Mouse (Mus musculus): ENCODE measurements around the gene Pprc1.

The Pprc1 gene

GRCm38 (mm10) chr19:46035971-46036370, 8.7 kb upstream of the Pprc1 start:
- peak; percentile 55 for DNase-seq

GRCm38 (mm10) chr19:46036477-46037242, 8.0 kb upstream of the Pprc1 start:
- peak; percentile 35 for DNase-seq

- DNase-seq, result peak; percentile 55
Observed at GRCm38 (mm10) chr19:46037243-46037924, 7.3 kb upstream of the Pprc1 start.

GRCm38 (mm10) chr19:46037925-46038850, 6.5 kb upstream of the Pprc1 start:
- DNase-seq, result peak; percentile 71

GRCm38 (mm10) chr19:46038851-46039260, 5.8 kb upstream of the Pprc1 start:
- peak; percentile 74 for DNase-seq

DNA sequence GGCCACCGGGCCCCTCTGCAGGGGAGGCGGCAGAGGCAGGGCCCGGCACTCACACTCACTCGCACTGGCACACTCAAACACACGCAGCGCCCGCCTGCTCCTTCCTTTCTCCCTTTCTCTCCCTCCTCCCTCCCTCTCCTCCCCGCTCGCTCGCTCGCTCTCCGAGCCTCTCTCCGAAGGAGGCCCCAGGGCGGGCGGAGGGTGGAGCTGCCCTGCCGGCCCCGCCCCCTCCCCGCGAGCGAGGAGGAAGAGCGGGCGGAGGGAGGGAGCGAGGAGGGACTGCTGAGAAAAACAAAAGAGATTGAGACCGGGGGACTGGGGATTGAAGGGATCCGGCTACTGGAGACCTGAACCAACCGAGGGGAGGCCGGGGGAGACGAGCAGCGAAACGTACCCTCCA, 5.2 kb upstream of the Pprc1 start:
- peak; percentile 89 for DNase-seq

DNA sequence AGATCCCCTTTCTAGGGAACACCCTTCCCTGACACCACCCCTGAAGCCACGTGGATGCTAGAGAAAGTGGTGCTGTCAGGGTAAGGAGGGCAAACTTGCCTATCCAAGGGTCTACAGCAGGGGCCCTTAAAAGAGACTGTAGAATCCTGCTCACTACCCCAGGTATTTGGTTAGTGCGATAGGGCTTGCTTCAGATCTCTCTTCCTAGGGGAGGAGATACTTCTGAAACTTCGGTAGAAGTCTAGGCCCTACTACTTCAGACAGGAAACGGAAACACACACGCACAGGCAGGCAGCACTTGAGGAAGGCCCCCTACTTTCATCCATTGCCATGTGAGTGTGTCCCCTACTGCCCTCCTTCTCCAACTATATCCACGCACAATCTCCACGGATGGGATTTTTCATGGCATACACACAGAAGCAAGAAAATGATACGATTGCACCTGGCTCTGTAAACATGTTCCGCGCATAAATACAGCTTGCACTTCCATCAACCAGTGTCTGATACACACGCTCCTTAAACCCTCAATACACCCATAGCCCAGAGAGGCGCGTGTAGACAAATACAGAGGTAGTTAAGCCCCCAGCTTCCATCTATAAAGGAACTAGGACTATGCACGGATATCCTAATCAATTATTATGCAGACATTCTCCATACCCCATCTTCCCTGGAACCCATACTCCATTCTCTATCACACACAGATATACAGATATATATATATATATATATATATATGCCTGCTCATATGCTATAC, 4.4 kb upstream of the Pprc1 start:
- no peak for DNase-seq

- DNase-seq, result peak; percentile 52
Observed at GRCm38 (mm10) chr19:46041299-46041932, 3.3 kb upstream of the Pprc1 start.

DNA sequence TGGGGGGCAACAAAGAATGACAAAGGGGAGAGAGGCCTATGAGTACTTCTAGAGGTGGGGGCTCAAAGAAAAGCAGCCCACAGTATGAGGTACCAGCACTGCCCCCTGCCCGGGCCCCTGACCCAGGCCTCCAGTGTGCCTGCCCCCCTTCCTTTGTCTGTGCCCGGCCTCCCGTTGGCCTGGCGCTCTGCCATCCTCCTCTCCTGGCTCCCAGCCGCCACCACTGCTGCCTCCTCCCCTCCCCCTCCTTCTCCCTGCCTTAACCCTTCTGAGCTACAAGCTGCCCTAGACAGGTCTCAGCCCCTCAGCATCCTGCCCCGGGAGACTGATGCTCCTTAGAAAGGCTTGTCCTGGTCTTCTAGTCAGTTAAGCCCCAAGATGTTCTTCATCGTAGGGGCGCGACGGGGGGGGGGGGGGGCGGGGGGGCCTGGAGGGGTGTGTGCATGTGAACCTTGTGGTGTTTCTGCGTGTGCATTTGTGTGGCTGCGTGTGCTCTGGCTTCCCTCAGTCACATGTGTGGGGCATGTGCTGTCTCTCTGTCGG, 2.7 kb upstream of the Pprc1 start:
- DNase-seq, result peak; percentile 87

DNA sequence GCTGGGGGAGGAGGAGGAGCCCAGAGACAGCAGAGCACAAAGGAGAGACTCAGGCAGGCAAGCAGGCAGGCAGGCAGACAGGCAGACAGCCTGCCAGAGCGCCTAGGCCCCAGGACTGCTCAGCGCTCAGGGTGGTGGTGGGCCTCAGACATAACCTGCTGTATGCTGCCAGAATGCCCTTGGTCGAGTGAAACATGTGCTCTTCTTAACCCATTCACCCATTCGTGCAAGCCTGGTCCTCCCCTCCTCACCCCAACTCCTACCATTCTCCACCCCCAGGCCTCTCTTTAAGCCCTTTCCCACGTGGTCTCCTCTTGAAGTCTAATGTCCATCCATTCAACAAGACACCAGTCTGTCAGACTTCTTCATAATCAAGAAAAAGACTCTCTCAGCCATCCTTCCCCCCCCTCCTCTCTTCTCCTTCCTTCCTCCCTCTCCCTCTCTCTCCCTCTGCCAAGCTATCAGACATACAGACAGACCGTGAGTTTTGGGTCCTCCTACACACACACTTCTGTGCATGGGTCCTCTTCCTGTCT, 2.1 kb upstream of the Pprc1 start:
- peak; percentile 75 for DNase-seq

GRCm38 (mm10) chr19:46043380-46043779, 1.3 kb upstream of the Pprc1 start:
- DNase-seq, result peak; percentile 78

- peak; percentile 96 for DNase-seq
Observed at GRCm38 (mm10) chr19:46044993-46045695, 458 bp downstream of the Pprc1 start, which contains the start of gene Ldb1. Gene Ldb1, minus strand, starts transcription at chr19:46045214.

DNA sequence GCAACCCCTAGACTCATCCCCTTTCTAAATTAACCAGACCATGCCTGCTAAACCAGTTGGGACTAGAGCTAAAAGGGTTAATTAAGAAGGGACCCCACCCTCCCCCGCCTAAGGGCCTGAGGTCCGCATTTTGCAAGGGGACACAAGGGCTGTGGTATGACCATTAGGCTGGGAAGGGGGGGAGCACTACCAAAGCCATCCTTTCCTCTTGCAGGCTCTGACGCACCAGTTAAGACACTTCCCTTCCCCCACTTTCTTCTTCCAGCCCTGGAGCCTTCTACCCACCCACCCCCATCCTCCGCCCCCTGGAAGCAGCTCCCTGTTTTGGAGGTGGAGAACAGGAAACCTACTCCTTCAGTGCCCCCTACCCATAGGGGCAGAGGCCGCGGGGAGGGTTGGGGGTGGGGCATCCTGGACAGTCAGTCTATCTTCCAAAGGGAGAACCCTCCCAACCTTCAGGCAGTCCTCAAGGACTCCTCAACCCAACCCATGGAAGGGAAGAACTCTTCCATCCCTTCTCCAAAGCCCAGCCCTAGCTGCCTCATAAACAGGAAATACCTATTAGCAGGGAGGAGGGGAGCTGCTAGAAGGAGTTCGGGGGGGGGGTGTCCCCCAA, 1.1 kb downstream of the Pprc1 start:
- DNase-seq, result peak; percentile 85

GRCm38 (mm10) chr19:46046621-46047025, 1.9 kb downstream of the Pprc1 start:
- DNase-seq, result peak; percentile 58

DNA sequence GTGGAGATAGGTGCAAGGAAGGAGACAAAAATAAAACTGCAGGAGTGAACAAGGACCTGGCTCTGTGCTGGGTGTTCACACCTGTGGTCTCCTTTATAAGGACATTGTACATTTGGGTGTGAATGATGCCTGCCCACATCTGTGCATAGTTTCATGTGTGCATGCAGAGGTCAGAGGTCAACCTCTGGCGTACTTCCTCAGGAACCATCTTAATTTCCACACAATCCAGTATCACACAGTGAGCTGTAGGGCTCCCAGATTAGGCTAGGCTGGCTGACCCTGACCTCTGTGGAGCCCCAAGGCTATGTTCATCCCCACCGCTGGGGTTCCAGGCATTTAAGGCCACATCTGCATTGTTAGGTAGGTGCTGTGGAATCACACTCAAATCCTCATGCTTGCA, 2.7 kb downstream of the Pprc1 start:
- DNase-seq, result no peak

DNA sequence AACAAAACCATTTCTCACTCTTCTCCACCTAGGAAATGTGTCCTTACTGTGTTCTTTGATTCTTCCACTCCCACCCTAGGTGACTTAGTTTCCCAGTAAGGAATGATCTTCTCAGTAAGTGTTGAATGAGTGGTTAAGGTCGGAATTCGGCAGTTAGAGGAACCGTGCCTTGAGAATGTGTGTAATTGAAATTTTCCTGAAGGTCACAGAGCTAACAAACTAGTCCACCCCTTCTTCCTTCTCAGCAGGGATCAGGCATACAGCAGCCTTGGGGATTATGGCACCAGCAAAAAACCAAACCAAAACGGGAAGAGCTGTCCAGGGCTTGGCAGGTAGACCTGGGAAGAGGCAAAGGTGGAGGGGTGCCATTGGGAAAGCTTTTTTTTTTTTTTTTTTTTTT, 4.4 kb downstream of the Pprc1 start:
- no peak for DNase-seq

GRCm38 (mm10) chr19:46050462-46050861, 5.8 kb downstream of the Pprc1 start:
- DNase-seq, result no peak

DNA sequence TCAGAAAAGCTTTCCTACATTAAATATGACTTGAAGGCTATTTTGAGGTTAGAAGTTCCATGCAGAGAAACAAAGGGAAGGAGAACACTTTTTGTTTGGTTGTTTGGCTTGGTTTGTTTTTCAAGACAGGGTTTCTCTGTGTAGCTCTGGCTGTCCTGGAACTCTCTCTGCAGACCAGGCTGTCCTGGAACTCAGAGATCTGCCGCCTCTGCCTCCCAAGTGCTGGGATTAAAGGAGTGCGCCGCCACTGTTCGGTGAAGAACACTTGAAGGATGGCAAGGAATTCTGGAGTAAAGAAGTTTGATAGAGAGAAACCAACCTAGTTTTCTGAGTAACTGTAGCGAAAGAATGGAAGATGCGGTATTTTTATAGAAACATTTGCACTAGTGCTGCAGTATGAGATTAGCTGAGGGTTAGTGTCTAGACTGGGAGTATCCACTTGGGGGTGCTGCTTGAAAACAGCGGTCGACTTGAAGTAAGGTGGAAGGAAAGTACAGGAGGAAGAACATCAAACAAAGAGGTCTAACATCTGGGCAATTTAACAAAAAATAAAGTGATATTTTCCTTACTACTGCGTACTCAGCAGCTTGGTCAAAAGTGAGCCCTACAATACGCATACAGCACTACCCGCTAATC, 11.2 kb downstream of the Pprc1 start:
- DNase-seq, result no peak

DNA sequence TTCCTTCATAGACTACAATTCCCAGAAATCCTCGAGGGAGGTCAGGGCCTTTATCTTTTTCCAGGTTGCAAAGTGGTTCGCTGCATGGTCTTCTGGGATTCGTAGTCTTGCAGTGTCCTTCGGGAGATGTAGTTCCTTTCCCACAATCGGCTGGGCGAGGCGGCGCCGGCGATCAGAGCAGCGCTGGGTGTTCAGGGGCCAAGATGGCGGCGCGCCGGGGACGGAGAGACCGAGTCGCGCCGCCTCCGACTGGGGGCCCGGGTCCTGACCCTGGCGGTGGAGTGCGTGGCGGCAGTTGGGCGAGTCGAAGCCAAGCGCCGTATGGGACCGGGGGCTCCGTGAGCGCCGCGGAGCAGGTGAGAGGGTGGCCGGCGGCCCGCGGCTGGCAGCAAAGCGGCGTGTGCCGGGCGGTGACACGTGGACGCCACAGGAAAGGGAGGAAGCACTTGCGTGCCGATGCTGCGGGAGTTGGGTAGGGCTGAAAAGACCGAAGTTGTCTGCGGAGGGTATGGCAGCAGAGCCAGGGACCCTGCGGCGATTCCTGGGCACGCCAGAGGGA, 11.8 kb downstream of the Pprc1 start:
- DNase-seq, result peak; percentile 95
